Mouse (Mus musculus) liver, adult 2 months (tissue): ENCODE measurements around the gene Smurf1. TPM values are rescaled to one million over a fixed set of nuclear protein-coding genes. Genes with fewer than 3 reads are reported as not detected.

Experiments
- DNase-seq: peaks from one replicate; pipeline ENCODE4 v3.0.0-alpha.2; 2011; ENCODE audit warnings: low read depth, low spot score; ENCODE audit errors: extremely low read depth
- H3K27ac ChIP-seq: fragments of 200-500 bp; replicated peaks from 2 replicates; pipeline ENCODE4 v1.5.1; 2012; ENCODE audit warnings: low read depth, mild to moderate bottlenecking, control low read depth, inconsistent platforms, low read length; ENCODE audit not compliant: insufficient read depth
- H3K27me3 ChIP-seq: fragments of 200-500 bp; 2 replicates; pipeline ENCODE4 v1.6.1; 2012; ENCODE audit warnings: mild to moderate bottlenecking, moderate library complexity, low read length, inconsistent platforms; ENCODE audit not compliant: control insufficient read depth, insufficient read depth
- H3K36me3 ChIP-seq: fragments of 200-500 bp; 2 replicates; pipeline ENCODE4 v1.6.1; 2012; ENCODE audit warnings: low read length, inconsistent platforms; ENCODE audit not compliant: control insufficient read depth, insufficient read depth
- H3K4me1 ChIP-seq: fragments of 200-500 bp; 2 replicates; pipeline ENCODE4 v1.6.1; 2011; ENCODE audit warnings: low read length; ENCODE audit not compliant: control insufficient read depth, insufficient read depth
- H3K4me3 ChIP-seq: fragments of 200-500 bp; 2 replicates; pipeline ENCODE4 v1.5.1; 2011; ENCODE audit warnings: low read depth, mild to moderate bottlenecking, control low read depth, low read length, moderate library complexity; ENCODE audit not compliant: insufficient read depth
- H3K79me2 ChIP-seq: fragments of 200-500 bp; 2 replicates; pipeline ENCODE4 v1.6.1; 2012; ENCODE audit warnings: inconsistent platforms, mild to moderate bottlenecking, low read length, moderate library complexity; ENCODE audit not compliant: control insufficient read depth, insufficient read depth
- H3K9ac ChIP-seq: fragments of 200-500 bp; 2 replicates; pipeline ENCODE4 v1.6.1; 2012; ENCODE audit warnings: low read depth, mild to moderate bottlenecking, control low read depth, inconsistent platforms, low read length
- CTCF ChIP-seq: fragments of 200-500 bp; IDR thresholded peaks from 2 replicates; pipeline ENCODE4 v1.5.1; 2011; ENCODE audit warnings: low read depth, low read length, control low read depth
- POLR2A ChIP-seq: fragments of 200-500 bp; IDR thresholded peaks from 2 replicates; pipeline ENCODE4 v1.6.1; 2011; ENCODE audit warnings: low read length, control low read depth; ENCODE audit not compliant: insufficient read depth; ENCODE audit errors: extremely low read depth
- WGBS: fragments of 180-500 bp; shearing (Covaris S2); methylation state at CpG from one replicate; pipeline ENCODE4 v1.1.7; 2018; 5-methylcytosine and 5-hydroxymethylcytosine counted together
- polyA plus RNA-seq: library from polyadenylated mRNA; depleted of rRNA; stranded (reverse); fragments of >200 nt; gene quantifications from 2 replicates; pipeline ENCODE4 v1.2.3, GENCODE M21; 2012
- total RNA-seq: library from RNA; depleted of rRNA; stranded (reverse); fragments of >200 nt; gene quantifications from 2 replicates; pipeline ENCODE4 v1.2.3, GENCODE M21; 2014

Gene Smurf1
- total and polyA plus RNA-seq, 2 experiments, result 5.2 to 8.6 TPM

DNA sequence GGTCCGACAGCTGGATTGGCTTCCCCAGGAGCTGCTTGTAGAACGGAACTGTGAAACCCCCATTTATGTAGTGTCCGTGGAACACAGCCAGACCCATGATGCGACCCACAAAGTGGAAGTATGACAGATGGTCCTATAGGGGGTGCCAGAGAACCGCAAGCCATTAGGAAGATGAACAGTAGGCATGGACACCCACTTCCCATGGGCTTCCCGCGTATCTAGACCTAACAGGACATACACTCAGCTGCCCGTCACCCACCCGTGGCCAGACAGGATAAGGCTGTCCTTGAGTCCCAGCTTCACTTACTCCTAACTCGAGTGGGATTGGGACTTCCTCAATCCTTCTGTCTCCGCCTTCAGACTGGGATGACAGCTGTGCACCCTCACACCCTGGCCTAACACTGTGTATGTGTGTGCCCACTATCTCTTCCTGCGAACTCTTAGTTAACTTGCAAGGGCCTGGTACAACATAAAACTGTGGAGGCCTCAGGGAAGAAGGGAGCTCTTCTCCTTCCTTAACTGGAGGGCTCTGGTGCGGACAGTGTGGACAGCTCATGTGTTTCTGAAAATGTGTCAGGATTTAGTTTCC lies 80.9 kb downstream of the Smurf1 start:
- Histone ChIP-seq H3K27ac (no peak overlapping the region), H3K36me3 (no peaks in the 10 kb centered on the region; the same call in 1 of the 2 replicates), H3K4me3 (no peak overlapping the region), H3K4me1 (peaks cover 7% of the 10 kb centered on the region), H3K9ac (no peak overlapping the region), H3K79me2 (no peaks in the 10 kb centered on the region), H3K27me3 (no peaks in the 10 kb centered on the region)
- no peak for DNase-seq
- TF ChIP-seq POLR2A, result no peak
- peak; percentile 44 for TF ChIP-seq CTCF
- 86% methylated on average over 13 of the region's 13 CpGs for WGBS

DNA sequence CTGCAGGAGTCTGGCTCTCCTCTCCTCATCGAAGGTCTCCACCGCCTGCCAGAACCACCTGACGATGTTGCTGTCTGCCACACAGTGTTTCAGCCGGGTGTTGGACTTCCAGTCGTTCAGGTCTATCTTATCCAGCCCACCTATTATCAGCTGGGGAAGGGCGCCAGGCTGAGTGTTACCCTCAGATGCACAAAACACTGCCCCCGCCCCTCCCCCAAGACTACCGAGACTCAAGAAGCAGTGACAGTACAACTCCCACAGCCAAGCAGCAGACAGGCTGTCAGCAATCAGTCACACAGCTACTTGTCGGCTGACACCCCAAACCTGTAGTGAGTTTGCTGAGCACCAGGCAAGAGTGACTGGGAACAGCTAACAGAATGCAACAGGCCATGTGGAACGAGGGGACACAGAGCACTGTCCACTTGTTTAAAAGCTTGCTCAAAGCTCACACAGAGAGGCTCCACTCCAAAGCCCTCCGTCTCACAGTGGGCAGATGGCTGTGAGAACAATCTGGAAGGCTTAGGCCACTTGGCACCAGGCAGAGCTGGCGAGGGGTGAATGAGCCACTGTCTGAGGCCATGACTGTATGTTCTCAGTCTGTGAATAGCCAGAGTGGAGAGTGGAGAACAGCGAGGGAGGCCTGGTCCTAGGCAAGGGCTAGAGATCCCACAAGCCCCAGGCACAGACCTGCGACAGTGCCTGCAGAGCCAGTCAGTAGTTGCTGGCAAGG lies 83.8 kb downstream of the Smurf1 start:
- H3K27me3 ChIP-seq, result no peaks in the 10 kb centered on the region
- no peaks in the 10 kb centered on the region for H3K79me2 ChIP-seq

DNA sequence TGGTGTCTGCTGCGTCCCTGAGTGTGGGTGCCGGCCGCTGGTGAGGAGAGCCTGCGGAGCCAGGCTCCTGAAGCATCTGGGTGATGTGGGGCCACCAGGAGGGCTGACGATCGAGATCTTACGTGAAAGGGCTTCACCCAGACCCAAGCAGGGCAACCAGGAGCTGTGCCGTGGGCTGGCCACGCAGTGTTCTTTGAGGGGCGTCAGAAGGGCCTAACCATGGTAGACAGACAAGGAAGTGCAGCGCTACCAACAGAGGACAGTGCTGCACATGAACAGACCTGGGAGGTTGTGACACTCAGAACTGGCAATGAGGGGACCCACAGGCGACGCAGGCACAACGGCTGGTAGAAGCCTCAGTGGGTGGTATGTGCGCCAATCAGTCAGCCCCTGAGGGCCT lies 88.6 kb downstream of the Smurf1 start:
- Histone ChIP-seq H3K9ac (no peak overlapping the region), H3K27me3 (no peaks in the 10 kb centered on the region), H3K79me2 (no peaks in the 10 kb centered on the region), H3K36me3 (no peaks in the 10 kb centered on the region), H3K4me3 (no peak overlapping the region), H3K27ac (no peak overlapping the region), H3K4me1 (no peaks in the 10 kb centered on the region)
- DNase-seq, result no peak
- 93% methylated on average over 15 of the region's 15 CpGs for WGBS
- TF ChIP-seq POLR2A (no peak), CTCF (no peak)

More for the DNA sequence above, 83.8 kb downstream of the Smurf1 start:
- peaks cover 7% of the 10 kb centered on the region for H3K4me1 ChIP-seq
- TF ChIP-seq POLR2A, result no peak
- no peak for TF ChIP-seq CTCF
- no peak for DNase-seq
- no peak overlapping the region for H3K27ac ChIP-seq
- H3K36me3 ChIP-seq, result no peaks in the 10 kb centered on the region
- H3K9ac ChIP-seq, result no peak overlapping the region
- no peak overlapping the region for H3K4me3 ChIP-seq
- 92% methylated on average over 14 of the region's 14 CpGs for WGBS

DNA sequence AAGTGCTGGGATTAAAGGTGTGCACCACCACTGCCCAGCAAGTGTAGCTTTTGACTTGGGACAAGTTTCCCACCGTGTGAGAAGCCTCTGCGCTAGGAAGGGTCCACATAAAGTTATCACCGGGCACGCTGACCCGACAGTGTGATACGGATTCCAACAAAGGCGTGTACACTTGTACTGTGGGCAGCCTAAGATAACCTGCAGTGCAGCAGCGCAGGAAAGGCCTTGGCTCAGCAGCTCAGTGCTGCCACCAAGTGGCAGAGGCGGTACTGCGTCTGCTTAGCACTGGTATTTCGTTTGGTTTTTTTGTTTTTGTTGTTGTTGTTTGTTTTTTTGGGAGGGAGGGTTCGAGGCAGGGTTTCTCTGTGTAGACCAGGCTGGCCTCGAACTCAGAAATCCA lies 89.8 kb downstream of the Smurf1 start:
- DNase-seq, result peak; percentile 38
- peak; percentile 99 for TF ChIP-seq CTCF
- TF ChIP-seq POLR2A, result no peak
- H3K36me3 ChIP-seq, result no peaks in the 10 kb centered on the region
- no peaks in the 10 kb centered on the region for H3K27me3 ChIP-seq
- H3K4me3 ChIP-seq, result no peak overlapping the region
- 3% methylated on average over 13 of the region's 13 CpGs for WGBS
- H3K4me1 ChIP-seq, result no peaks in the 10 kb centered on the region
- H3K27ac ChIP-seq, result no peak overlapping the region
- H3K9ac ChIP-seq, result no peak overlapping the region
- H3K79me2 ChIP-seq, result no peaks in the 10 kb centered on the region

DNA sequence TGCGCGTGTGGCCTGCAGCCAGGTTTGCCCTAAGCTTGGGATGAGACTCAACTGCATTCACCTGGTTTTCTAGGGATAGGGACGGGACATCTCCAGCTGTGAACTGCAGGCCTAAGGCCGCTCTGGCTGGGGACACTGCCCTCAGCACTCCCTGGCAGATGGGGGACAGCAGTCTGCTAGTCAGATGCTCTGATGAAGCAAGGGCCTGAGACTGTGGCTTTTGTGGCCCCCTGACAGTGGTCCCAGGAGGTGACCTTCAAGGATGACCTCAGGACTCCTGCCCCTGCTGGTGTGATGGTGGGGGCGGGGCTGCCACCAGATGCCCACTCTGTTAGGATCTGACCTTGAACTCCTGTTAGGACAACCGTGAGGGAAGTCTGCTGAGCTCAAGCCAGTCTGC lies 90.4 kb downstream of the Smurf1 start:
- WGBS, result 80% methylated on average over 6 of the region's 6 CpGs
- no peaks in the 10 kb centered on the region for H3K79me2 ChIP-seq
- no peak for DNase-seq
- no peaks in the 10 kb centered on the region for H3K4me1 ChIP-seq
- H3K27me3 ChIP-seq, result no peaks in the 10 kb centered on the region
- H3K27ac ChIP-seq, result no peak overlapping the region
- no peaks in the 10 kb centered on the region for H3K36me3 ChIP-seq
- TF ChIP-seq POLR2A (no peak), CTCF (no peak)
- H3K9ac ChIP-seq, result no peak overlapping the region
- H3K4me3 ChIP-seq, result no peak overlapping the region

DNA sequence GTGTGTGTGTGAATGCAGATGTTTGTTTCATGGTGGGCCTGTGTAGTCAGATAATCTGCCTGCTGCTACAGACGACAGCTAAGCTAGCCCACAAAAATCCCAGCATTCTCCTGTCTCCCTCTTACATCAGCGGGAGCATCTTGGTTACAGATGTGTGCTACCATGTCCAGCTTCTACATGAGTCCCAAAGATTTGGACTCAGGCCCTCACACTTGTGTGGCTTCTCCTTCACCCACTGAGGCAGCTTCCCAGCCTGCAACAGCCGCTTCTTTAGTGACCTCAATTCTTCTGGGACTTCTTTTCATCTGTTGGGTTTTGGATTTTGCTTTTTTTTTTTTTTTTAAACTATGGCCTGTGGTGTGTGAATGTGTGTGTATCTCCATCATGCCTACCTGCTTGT lies 92.8 kb downstream of the Smurf1 start:
- Histone ChIP-seq H3K79me2 (no peaks in the 10 kb centered on the region), H3K4me3 (no peak overlapping the region), H3K36me3 (no peaks in the 10 kb centered on the region), H3K9ac (no peak overlapping the region), H3K27ac (no peak overlapping the region), H3K27me3 (no peaks in the 10 kb centered on the region), H3K4me1 (no peaks in the 10 kb centered on the region)
- WGBS, result 92% methylated on average over 3 of the region's 3 CpGs
- no peak for DNase-seq
- no peak for TF ChIP-seq POLR2A
